In the genomic region with DNA sequence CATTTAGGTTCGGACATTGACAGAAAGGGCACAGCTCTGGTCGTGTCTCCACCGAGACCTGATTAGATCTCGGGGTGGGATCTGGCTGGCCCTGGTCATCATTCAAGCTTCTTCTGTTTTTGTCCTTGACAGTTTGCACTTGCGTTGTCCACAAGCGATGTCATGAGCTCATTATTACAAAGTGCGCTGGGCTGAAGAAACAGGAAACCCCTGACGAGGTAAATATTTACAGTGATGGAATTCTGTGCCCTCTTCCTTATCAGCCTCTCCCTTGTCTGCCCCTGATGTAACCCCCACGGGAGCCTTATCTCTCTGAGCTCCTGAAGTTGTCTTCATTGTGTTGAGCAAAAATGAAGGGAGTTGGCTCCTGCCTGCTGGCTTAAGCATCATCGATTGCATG, we compare ENCODE assay signal across 25 mouse cellular contexts. TPM values are rescaled to one million over a fixed set of nuclear protein-coding genes. Genes with fewer than 3 reads are reported as not detected.
DNase-seq lines count a peak whose midpoint lies in the region.
"Had no signal": no experiment of that assay in that cellular context is flagged by ENCODE, and none has a peak within 500 bp of the region (broad histone marks: within the 10 kb centered on the region; RNA-seq: fewer than 3 reads in every experiment).

No protein-coding gene starts in this region.

- H3K36me3 ChIP-seq in heart, embryonic 10.5 days = 0 out of 2 replicates have a peak, but pooled peaks cover 5% of the 10 kb centered on the region
- H3K36me3 ChIP-seq: forebrain, embryonic 10.5 days; heart, embryonic 12.5 days; heart, embryonic 15.5 days; hindbrain, embryonic 10.5 days; hindbrain, embryonic 13.5 days had no signal

- H3K27me3 ChIP-seq in heart, embryonic 10.5 days (ENCODE audit: insufficient read depth, poor library complexity, severe bottlenecking) = no peaks in the 10 kb centered on the region
- H3K27me3 ChIP-seq: heart, embryonic 12.5 days; heart, embryonic 15.5 days; hindbrain, embryonic 13.5 days had no signal

- peak; percentile 68 for DNase-seq in heart, adult 11 months
- no peak for DNase-seq in heart, embryonic 10.5 days (ENCODE audit: low spot score)
- peak; percentile 72 for DNase-seq in lung, postnatal 10 days
- DNase-seq in lung, postnatal 36 days = peak; percentile 84
- no peak for DNase-seq in cerebellum, postnatal 4 days (ENCODE audit: low spot score in 2 of 2)
- DNase-seq in heart, adult 9 months (ENCODE audit: low spot score in 2 of 2) = no peak
- DNase-seq in left cerebral cortex, postnatal 10 days (ENCODE audit: extremely low spot score in 1 of 2, low spot score in 2 of 2) = no peak
- DNase-seq: adrenal gland, adult 8-10 months; adrenal gland, postnatal 25 days; cerebellum, adult 11-12 months; cerebellum, adult 8-10 months; cerebellum, postnatal 10 days; cerebellum, postnatal 36 days; gastrocnemius, postnatal 25 days; heart, adult 2 months; heart, postnatal 10 days; heart, postnatal 36 days had no signal

- intact Hi-C loops in left cerebral cortex, postnatal 10 days (cut with DNase I) = no loop called here

- H3K4me3 ChIP-seq in heart, embryonic 10.5 days = no peak overlapping the region
- H3K4me3 ChIP-seq: forebrain, embryonic 10.5 days; forebrain, embryonic 13.5 days; heart, adult 2 months; heart, embryonic 12.5 days; heart, embryonic 15.5 days; hindbrain, embryonic 10.5 days; hindbrain, embryonic 13.5 days had no signal

- H3K27ac ChIP-seq in heart, embryonic 10.5 days = no peak overlapping the region
- H3K27ac ChIP-seq: forebrain, embryonic 10.5 days; forebrain, embryonic 13.5 days; heart, adult 2 months; heart, embryonic 15.5 days; hindbrain, embryonic 10.5 days; hindbrain, embryonic 13.5 days had no signal

- peaks cover 3% of the 10 kb centered on the region; the same call in 1 of the 2 replicates for H3K4me1 ChIP-seq in heart, embryonic 10.5 days
- H3K4me1 ChIP-seq: forebrain, embryonic 10.5 days; forebrain, embryonic 13.5 days; hindbrain, embryonic 13.5 days had no signal

- no peaks in the 10 kb centered on the region for H3K9me3 ChIP-seq in heart, embryonic 10.5 days
- H3K9me3 ChIP-seq: forebrain, embryonic 10.5 days; forebrain, embryonic 13.5 days; heart, embryonic 12.5 days; heart, embryonic 15.5 days; hindbrain, embryonic 10.5 days; hindbrain, embryonic 13.5 days had no signal

- 67% methylated on average over 10 of the region's 10 CpGs for WGBS in heart, embryonic 10.5 days

RNA-seq across cellular contexts. Expression of a gene that starts 28.4 kb away (rescaled TPM):
- 0.38 and 0.44 TPM in 2 replicates for polyA plus RNA-seq in heart, embryonic 10.5 days (2016; fragmentation: Nextera tagmentation; extraction: Ambion mirVana)
- not detected for total RNA-seq in left cerebral cortex, postnatal 10 days (2021)
- total RNA-seq: adrenal gland, postnatal 25 days; ES-E14; gastrocnemius, postnatal 25 days; heart, adult 2 months; heart, postnatal 10 days had no signal
- polyA plus RNA-seq: brain, embryonic 14.5 days had no signal

Comparison
In these comparisons a context has a peak if more than half of its experiments do, and no peak if none do; other contexts are left out.
1. DNase-seq: peak in heart, adult 11 months (single experiment), lung, postnatal 10 days (single experiment) and lung, postnatal 36 days (single experiment); none in heart, embryonic 10.5 days (single experiment), cerebellum, postnatal 4 days (0 of 2), heart, adult 9 months (0 of 2) and left cerebral cortex, postnatal 10 days (0 of 2).